Mouse (Mus musculus) MN1 (cell line): ENCODE results near the gene Gm21188.
"Not testable (repeated sequence)": the region's sequence is repeated elsewhere in the genome, so short reads cannot be mapped to it uniquely, and the experiment has no call there.

Experiments
- DNase-seq: peaks from one replicate; pipeline ENCODE4 v3.0.0-alpha.2; 2016; ENCODE audit warnings: low spot score

Gene Gm21188

DNA sequence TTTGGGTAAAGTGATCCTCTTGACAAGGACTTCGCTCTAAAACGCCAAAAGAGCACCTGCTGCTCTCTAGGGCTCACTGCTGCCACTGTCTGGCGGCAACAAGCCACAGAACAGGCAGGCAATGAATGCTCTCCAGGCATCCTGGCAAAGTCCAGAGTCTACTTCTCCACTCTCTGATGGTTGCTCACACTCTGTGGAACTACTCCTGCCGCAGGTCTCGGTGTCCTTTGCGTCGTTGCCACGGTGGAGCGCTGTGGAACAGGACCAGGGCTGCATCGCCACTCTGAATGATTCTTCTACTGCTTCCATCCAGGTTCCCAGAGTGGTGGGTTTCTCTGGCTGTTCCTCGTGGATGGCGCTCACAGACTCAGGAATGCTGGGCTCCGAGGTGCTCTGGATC, 25.6 kb downstream of the Gm21188 start:
- not testable (repeated sequence) for DNase-seq

- not testable (repeated sequence) for DNase-seq
These were observed 26.4 kb downstream of the Gm21188 start for GRCm38 (mm10) chr13:120025576-120025975.

DNA sequence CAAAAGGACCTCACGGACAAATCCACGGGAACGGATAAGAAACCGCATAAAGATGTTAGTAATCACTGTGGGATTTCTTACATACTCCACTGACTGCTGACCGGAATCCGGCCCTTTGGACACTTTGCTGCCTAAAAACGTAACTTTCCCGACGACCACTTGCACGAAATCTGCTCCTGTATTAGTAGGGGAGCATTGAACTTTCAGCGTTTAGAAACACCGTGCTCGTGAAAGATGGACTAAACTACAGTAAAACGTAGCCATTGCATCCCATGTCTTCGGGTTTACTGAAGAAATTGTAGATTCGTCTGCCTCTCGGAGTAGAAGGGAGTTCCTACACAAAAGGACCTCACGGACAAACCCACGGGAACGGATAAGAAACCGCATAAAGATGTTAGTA, 27.0 kb downstream of the Gm21188 start:
- DNase-seq = not testable (repeated sequence)

DNA sequence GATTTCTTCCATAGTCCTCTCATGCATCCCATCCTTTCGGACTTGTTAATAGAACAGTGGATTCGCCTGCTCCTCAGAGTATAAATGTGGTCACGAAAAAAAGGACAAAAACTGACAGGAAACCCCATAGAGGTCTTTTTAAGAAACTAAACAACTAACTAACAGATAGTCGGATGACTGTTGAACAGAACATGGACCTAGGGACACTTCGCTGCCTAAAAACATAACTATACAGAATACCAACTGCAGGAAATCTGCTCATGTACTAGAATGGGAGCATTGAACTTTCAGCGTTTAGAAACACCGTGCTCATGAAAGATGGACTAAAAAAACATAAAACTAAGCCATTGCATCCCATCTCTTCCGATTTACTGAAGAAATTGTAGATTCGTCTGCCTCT, 27.4 kb downstream of the Gm21188 start:
- DNase-seq = not testable (repeated sequence)

- not testable (repeated sequence) for DNase-seq
These were observed 30.5 kb downstream of the Gm21188 start for GRCm38 (mm10) chr13:120021477-120021876.

DNA sequence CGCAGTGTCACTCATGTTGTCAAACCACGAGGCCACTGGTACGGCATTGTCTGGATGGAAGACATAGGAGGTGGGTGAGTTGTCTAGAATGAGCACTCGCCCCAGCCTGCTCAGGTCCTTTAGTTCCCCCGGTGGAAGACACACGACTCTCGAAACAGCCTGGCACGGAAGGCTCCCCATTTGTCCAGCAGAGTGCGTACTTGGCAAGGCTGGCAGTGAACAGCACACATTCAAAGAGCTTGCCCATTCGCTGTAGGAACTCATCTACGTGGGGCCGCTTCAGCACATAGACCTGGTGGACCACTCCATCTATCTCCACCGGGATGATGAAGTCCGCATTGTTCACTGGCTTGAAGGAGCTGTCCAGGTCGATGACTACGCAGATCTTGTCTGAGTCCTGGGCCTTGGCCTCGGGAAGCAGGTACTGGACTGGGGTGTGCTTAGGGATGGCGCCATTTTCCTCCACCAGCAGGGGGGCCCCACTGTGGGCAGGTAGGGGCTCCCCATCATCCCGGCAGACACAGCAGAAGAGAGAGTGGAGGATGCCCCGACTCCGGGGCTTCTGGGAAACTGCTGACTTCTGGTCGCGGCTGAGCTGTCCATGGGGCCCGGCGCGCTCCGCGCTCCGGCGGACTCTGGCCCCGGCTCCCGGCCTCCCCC, 36.5 kb downstream of the Gm21188 start:
- DNase-seq = not testable (repeated sequence)

DNA sequence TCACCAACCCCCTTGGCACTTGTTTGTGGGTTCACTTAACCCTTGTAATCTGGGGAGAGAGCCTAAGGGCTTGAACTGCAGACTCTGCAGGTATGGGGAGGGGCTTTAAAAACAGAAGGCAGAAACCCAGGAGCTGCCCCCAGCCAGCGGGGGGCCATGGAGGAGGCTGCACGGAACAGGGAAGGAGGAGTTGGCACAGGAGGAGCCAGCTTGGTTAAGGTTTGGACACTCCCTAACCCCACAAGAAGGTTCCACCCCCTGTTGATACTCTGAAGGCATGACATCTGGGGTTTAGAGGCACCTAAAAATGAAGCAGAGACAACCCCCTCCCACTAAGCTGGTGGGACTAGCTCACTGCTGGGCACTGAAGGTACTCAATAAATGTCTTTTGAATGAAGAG, 38.0 kb downstream of the Gm21188 start:
- DNase-seq = not testable (repeated sequence)

GRCm38 (mm10) chr13:120013544-120013943, 38.5 kb downstream of the Gm21188 start:
- not testable (repeated sequence) for DNase-seq

DNA sequence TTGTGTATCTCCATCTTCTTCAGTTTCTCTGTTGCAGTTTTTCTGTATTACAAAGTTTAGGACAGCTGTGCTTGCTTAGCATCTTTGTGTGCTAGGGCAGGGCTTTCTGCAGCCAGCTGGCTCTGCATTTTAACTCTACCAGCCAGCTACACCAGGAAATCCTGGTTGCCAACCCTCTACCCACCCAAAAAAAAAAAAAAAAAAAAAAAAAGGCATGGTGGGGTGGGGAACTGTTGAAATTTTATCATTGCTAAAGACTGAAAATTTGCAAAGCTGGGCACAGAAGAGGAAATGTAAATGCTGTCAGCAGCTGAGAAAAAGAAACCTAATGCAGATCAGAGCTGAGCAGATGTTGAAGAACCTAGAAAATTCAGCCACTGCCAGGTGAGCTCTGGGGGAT, 41.9 kb downstream of the Gm21188 start:
- not testable (repeated sequence) for DNase-seq

DNA sequence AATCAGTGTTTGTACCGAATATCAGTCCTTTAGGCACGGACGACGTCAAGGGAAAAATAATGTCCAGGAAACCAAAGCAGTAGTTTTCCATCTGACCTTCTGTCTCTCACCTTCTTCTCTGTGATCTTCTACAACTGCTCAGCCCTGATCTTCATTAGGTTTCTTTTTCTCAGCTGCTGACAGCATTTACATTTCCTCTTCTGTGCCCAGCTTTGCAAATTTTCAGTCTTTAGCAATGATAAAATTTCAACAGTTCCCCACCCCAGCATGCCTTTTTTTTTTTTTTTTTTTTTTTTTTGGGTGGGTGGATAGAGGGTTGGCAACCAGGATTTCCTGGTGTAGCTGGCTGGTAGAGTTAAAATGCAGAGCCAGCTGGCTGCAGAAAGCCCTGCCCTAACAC, 52.8 kb downstream of the Gm21188 start:
- not testable (repeated sequence) for DNase-seq

GRCm38 (mm10) chr13:119998442-119999086, 53.4 kb downstream of the Gm21188 start:
- not testable (repeated sequence) for DNase-seq

- DNase-seq = not testable (repeated sequence)
These were observed 60.0 kb downstream of the Gm21188 start for GRCm38 (mm10) chr13:119991917-119992496.

GRCm38 (mm10) chr13:119991264-119991663, 60.7 kb downstream of the Gm21188 start:
- not testable (repeated sequence) for DNase-seq
